Mouse (Mus musculus) kidney, adult 11 months (tissue): ENCODE measurements around the gene BC034090.
"Not testable (repeated sequence)": the region's sequence is repeated elsewhere in the genome, so short reads cannot be mapped to it uniquely, and the experiment has no call there.

Experiments
- DNase-seq: peaks from one replicate; pipeline ENCODE4 v3.0.0; 2022

The BC034090 gene

DNA sequence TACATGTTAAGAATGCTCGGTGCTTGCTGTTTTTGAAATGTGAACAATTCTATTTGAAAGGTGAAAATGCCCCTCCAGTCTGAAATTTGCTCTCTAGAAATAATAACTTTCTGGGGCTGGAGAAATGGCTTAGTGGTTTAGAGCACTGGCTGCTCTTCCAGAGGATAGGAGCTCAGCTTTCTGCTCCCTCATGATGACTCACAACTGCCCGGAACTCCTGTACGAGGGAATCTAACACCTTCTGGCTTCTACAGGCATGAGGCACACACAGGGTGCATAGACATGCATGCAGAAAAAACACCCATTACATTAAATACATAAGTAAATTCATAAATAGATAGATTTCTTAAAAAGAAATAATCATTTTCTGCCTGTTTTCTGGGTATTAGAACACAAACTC, 60.1 kb downstream of the BC034090 start:
- no peak for DNase-seq

DNA sequence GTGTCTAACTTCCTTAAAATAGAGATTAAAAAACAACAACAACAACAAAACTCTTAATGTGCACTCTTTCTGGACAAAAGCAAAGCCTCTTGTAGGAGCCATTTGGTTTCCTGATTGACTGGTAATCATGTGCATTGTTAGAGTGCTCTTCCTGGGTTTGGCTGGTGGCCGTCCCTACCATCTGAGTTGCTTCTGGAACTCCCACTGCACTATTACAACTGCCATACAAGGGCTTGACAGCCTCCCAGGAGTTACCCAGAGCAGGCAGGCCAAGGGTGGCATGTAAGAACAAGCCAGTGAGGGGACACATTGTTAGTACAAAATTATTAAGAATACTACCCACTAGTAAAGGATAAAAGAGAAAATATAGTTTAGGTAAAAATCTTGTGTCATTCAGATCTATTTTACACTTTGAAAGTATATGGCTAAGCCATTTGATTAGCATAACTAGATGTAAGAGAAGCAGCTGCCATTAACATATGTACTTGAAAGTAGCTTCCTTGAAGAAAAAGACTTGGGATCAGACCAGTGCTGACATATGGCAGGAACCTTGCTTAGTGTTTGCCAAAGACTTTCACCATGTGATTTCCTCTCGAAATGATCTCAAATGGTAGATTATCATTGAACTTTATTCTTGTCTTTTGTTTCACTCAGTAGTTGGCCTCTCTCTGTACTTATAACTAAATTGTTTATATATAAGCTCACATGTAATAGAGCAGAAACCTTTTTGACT, 65.9 kb downstream of the BC034090 start:
- no peak for DNase-seq

DNA sequence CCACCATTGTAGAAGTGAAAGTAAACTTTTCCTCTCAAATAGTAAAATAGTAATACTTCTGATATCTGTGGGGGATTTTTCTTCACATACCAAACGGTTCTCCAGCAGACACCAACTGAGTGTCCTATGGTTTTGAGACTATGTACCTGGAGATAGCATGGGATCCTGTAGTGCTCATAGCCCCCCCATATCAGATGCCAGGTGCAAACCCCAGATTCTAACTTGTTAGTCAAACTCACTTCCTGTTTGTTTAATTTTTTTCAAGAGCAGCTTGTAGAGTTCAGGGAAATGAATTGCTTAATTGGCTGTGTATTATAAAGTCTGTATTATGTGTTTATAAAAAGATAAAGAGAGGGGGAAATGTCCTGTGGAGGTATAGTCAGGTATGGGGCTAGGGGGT, 69.8 kb downstream of the BC034090 start:
- no peak for DNase-seq

DNA sequence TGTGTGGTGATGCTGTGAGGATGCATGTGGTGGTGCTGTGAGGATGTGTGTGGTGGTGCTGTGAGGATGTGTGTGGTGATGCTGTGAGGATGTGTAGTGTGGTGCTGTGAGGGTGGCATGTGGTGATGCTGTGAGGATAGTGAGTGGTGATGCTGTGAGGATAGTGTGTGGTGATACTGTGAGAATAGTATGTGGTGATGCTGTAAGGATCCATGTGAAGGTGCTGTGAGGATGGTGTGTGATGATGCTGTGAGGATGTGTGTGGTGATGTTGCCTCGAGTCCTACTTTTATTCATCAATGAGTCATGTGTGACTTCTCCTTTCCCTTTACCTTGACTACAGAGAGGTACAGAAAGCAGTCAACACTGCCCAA, 70.6 kb downstream of the BC034090 start:
- DNase-seq, result not testable (repeated sequence)

DNA sequence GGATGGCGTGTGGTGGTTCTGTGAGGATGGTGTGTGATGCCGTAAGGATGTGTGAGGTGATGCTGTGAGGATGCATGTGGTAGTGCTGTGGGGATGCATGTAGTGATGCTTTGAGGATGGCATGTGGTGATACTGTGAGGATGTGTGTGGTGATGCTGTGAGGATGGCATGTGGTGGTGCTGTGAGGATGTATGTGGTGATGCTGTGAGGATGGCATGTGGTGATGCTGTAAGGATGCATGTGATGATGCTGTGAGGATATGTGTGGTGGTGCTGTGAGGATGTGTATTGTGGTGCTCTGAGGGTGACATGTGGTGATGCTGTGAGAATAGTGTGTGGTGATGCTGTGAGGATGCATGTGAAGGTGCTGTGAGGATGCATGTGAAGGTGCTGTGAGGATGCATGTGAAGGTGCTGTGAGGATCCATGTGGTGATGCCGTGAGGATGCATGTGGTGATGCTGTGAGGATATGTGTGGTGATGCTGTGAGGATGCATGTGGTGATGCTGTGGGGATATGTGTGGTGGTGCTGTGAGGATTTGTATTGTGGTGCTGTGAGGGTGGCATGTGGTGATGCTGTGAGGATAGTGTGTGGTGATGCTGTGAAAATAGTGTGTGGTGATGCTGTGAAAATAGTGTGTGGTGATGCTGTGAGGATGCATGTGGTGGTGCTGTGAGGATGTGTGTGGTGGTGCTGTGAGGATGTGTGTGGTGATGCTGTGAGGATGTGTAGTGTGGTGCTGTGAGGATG, 71.2 kb downstream of the BC034090 start:
- DNase-seq, result no peak

DNA sequence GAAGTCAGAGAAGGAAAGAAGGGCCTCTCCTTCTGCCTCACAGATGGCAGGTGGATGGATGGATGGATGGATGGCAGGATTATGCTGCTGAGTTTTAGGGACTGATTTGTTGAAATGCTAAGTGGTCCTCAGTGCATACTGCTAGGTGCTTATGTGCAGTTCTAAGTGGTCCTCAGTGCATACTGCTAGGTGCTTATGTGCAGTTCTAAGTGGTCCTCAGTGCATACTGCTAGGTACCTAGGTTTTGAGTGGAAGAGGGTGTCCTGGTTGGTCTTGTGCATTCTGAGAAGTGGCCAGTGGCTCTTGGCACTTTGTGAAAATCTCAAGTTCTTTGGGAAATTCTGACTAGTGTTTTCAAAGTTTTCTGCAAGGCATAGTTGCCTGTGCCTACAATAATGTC, 74.3 kb downstream of the BC034090 start:
- DNase-seq, result no peak

DNA sequence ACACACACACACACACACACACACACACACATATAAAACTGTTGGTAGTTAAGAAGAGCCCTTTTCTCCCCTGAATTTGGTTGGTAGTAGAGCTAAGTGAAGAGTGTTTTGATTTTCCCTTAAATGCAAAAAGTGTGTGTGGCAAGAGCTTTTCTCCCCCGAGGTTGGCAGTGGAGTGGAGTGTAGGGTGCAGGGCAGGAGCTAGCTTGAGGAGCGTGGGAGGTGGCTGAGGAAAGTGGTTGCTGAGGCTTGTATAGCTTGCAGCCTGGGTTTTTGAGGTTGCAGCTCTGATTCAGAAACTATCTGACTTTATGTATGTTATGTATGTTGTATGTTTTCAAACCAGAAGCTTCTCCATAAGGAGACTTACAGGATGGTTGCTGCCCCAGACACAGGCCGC, 76.8 kb downstream of the BC034090 start:
- no peak for DNase-seq
